9 mouse cellular contexts compared by ENCODE assay signal in genomic region chr3:89817056-89817455, GRCm38 (mm10). TPM values are rescaled to one million over a fixed set of nuclear protein-coding genes. Genes with fewer than 3 reads are reported as not detected.
DNase-seq lines count a peak whose midpoint lies in the region; ATAC-seq and TF ChIP-seq lines count a peak whose summit lies in the region.
"Had no signal": no experiment of that assay in that cellular context is flagged by ENCODE, and none has a peak within 500 bp of the region (broad histone marks: within the 10 kb centered on the region; RNA-seq: fewer than 3 reads in every experiment).

No protein-coding gene starts in this region.

- no peaks in the 10 kb centered on the region for H3K4me1 ChIP-seq in hindbrain, postnatal 0 days (ENCODE audit: insufficient read depth, low read length)
- no peaks in the 10 kb centered on the region for H3K4me1 ChIP-seq in hindbrain, embryonic 13.5 days (replicated peaks)
- H3K4me1 ChIP-seq in neural tube, embryonic 15.5 days: no peaks in the 10 kb centered on the region
- H3K4me1 ChIP-seq: neural tube, embryonic 13.5 days had no signal

- peak; percentile 48 for TF ChIP-seq CTCF in hindbrain, postnatal 0 days (IDR thresholded peaks at IDR 0.05; ENCODE audit: low read depth)

- ATAC-seq in hindbrain, postnatal 0 days: no peak
- no peak for ATAC-seq in hindbrain, embryonic 13.5 days (ENCODE audit: low FRiP score)
- ATAC-seq in megakaryocyte, adult 5-6 weeks (ENCODE audit: poor library complexity, severe bottlenecking): 0 out of 2 replicates have a peak, but pooled peaks have one; percentile 35
- ATAC-seq in neural tube, embryonic 15.5 days (ENCODE audit: low FRiP score): no peak
- ATAC-seq in inflammation-experienced regulatory T-cells, adult 6 months: no peak

- no peaks in the 10 kb centered on the region for H3K27me3 ChIP-seq in hindbrain, postnatal 0 days (ENCODE audit: insufficient read depth, low read length)
- peaks cover 11% of the 10 kb centered on the region; the same call in 1 of the 2 replicates for H3K27me3 ChIP-seq in hindbrain, embryonic 13.5 days
- no peaks in the 10 kb centered on the region for H3K27me3 ChIP-seq in neural tube, embryonic 15.5 days (replicated peaks)
- H3K27me3 ChIP-seq: neural tube, embryonic 13.5 days had no signal

- intact Hi-C loops in gastrocnemius, postnatal 14 days (cut with DNase I; ENCODE audit: low total_unique reads): loop anchor here (5.0 kb wide), 1 partner anchor 40 kb away; no protein-coding TSS in a partner anchor

- no peaks in the 10 kb centered on the region for H3K9me3 ChIP-seq in hindbrain, postnatal 0 days (ENCODE audit: low read length)
- no peaks in the 10 kb centered on the region for H3K9me3 ChIP-seq in hindbrain, embryonic 13.5 days
- H3K9me3 ChIP-seq in neural tube, embryonic 15.5 days (replicated peaks): no peaks in the 10 kb centered on the region
- H3K9me3 ChIP-seq: neural tube, embryonic 13.5 days had no signal

- peak; percentile 8 for DNase-seq in hindbrain, postnatal 0 days (ENCODE audit: low spot score)
- DNase-seq in urinary bladder, postnatal 36 days (ENCODE audit: low spot score in 2 of 2): peak; percentile 21 to 39
- no peak for DNase-seq in urinary bladder, postnatal 10 days (ENCODE audit: low spot score)
- DNase-seq in gastrocnemius, postnatal 14 days: peak; percentile 40

- 62% methylated on average over 4 of the region's 4 CpGs for WGBS in hindbrain, postnatal 0 days
- 71% methylated on average over 4 of the region's 4 CpGs for WGBS in hindbrain, embryonic 13.5 days
- 69% methylated on average over 4 of the region's 4 CpGs for WGBS in neural tube, embryonic 15.5 days

- no peak overlapping the region for H3K9ac ChIP-seq in hindbrain, postnatal 0 days (replicated peaks; ENCODE audit: low read length)
- H3K9ac ChIP-seq in hindbrain, embryonic 13.5 days: no peak overlapping the region
- H3K9ac ChIP-seq in neural tube, embryonic 15.5 days (replicated peaks): no peak overlapping the region
- H3K9ac ChIP-seq: neural tube, embryonic 13.5 days had no signal

- H3K27ac ChIP-seq in hindbrain, postnatal 0 days: no peak overlapping the region
- no peak overlapping the region for H3K27ac ChIP-seq in hindbrain, embryonic 13.5 days
- no peak overlapping the region for H3K27ac ChIP-seq in neural tube, embryonic 15.5 days (replicated peaks)
- H3K27ac ChIP-seq: neural tube, embryonic 13.5 days had no signal

- H3K4me2 ChIP-seq in hindbrain, postnatal 0 days (ENCODE audit: low read depth, low read length): no peak overlapping the region
- H3K4me2 ChIP-seq in hindbrain, embryonic 13.5 days: no peak overlapping the region
- H3K4me2 ChIP-seq in neural tube, embryonic 15.5 days: no peak overlapping the region
- H3K4me2 ChIP-seq: neural tube, embryonic 13.5 days had no signal

- no peak overlapping the region for H3K4me3 ChIP-seq in hindbrain, postnatal 0 days (ENCODE audit: low read length)
- no peak overlapping the region for H3K4me3 ChIP-seq in hindbrain, embryonic 13.5 days
- H3K4me3 ChIP-seq in neural tube, embryonic 15.5 days (replicated peaks): no peak overlapping the region
- H3K4me3 ChIP-seq: neural tube, embryonic 13.5 days had no signal

- no peaks in the 10 kb centered on the region for H3K36me3 ChIP-seq in hindbrain, postnatal 0 days (ENCODE audit: insufficient read depth, low read length)
- no peaks in the 10 kb centered on the region for H3K36me3 ChIP-seq in hindbrain, embryonic 13.5 days
- no peaks in the 10 kb centered on the region for H3K36me3 ChIP-seq in neural tube, embryonic 15.5 days
- H3K36me3 ChIP-seq: neural tube, embryonic 13.5 days had no signal

RNA-seq across cellular contexts. Expression of gene She, which starts 14.1 kb away (rescaled TPM):
- 1.9 and 2.8 TPM in 2 replicates for total RNA-seq in hindbrain, postnatal 0 days (2014; rRNA removed)
- 0.98 and 1.1 TPM in 2 replicates for polyA plus RNA-seq in hindbrain, postnatal 0 days (2015; fragmentation: Nextera tagmentation; extraction: Ambion mirVana)
- polyA plus RNA-seq in hindbrain, embryonic 13.5 days (2015; fragmentation: Nextera tagmentation; extraction: Ambion mirVana): 1.7 and 2.1 TPM in 2 replicates
- total RNA-seq in gastrocnemius, postnatal 14 days (2021): 1 to 10 TPM; 7.9 to 8.0 TPM
- total RNA-seq in megakaryocyte, adult 5-6 weeks (2015): not detected in 2 replicates
- not detected in 2 replicates for total RNA-seq in megakaryocyte, adult 5-6 weeks (2017)
- 1.4 and 2.0 TPM in 2 replicates for polyA plus RNA-seq in neural tube, embryonic 15.5 days (2015; fragmentation: Nextera tagmentation; extraction: Ambion mirVana)
- polyA plus RNA-seq in inflammation-experienced regulatory T-cells, adult 6 months (2017; shearing (Covaris generic)): 10 to 100 TPM in 1 of 3 experiments, 1 to 10 TPM in 2; 3.3 to 10.1 (median 9.1) TPM

RNA-seq across cellular contexts. Expression of gene Ube2q1, which starts 43.6 kb away (rescaled TPM):
- total RNA-seq in hindbrain, postnatal 0 days (2014; rRNA removed): 50.7 and 53.2 TPM in 2 replicates
- 9.2 and 9.5 TPM in 2 replicates for polyA plus RNA-seq in hindbrain, postnatal 0 days (2015; fragmentation: Nextera tagmentation; extraction: Ambion mirVana)
- 13.5 and 14.4 TPM in 2 replicates for polyA plus RNA-seq in hindbrain, embryonic 13.5 days (2015; fragmentation: Nextera tagmentation; extraction: Ambion mirVana)
- total RNA-seq in gastrocnemius, postnatal 14 days (2021): 10 to 100 TPM; 12.7 to 14.9 TPM
- 113 and 119 TPM in 2 replicates for total RNA-seq in megakaryocyte, adult 5-6 weeks (2015)
- 133 and 138 TPM in 2 replicates for total RNA-seq in megakaryocyte, adult 5-6 weeks (2017)
- 10.8 and 11.1 TPM in 2 replicates for polyA plus RNA-seq in neural tube, embryonic 15.5 days (2015; fragmentation: Nextera tagmentation; extraction: Ambion mirVana)
- polyA plus RNA-seq in inflammation-experienced regulatory T-cells, adult 6 months (2017; shearing (Covaris generic)): 10 to 100 TPM; 12.9 to 18.9 (median 16.5) TPM

RNA-seq across cellular contexts. Expression of gene Chrnb2, which starts 52.6 kb away (rescaled TPM):
- 40.3 and 45.6 TPM in 2 replicates for total RNA-seq in hindbrain, postnatal 0 days (2014; rRNA removed)
- 16.2 and 16.5 TPM in 2 replicates for polyA plus RNA-seq in hindbrain, postnatal 0 days (2015; fragmentation: Nextera tagmentation; extraction: Ambion mirVana)
- 28.1 and 30.7 TPM in 2 replicates for polyA plus RNA-seq in hindbrain, embryonic 13.5 days (2015; fragmentation: Nextera tagmentation; extraction: Ambion mirVana)
- total RNA-seq in gastrocnemius, postnatal 14 days (2021): under 1 TPM; 0.12 to 0.13 TPM
- 0.21 and 0.91 TPM in 2 replicates for total RNA-seq in megakaryocyte, adult 5-6 weeks (2015)
- total RNA-seq in megakaryocyte, adult 5-6 weeks (2017): 0.49 and 0.51 TPM in 2 replicates
- polyA plus RNA-seq in neural tube, embryonic 15.5 days (2015; fragmentation: Nextera tagmentation; extraction: Ambion mirVana): 18.9 and 22.5 TPM in 2 replicates
- 1 to 10 TPM; 1.2 to 2.4 (median 1.9) TPM for polyA plus RNA-seq in inflammation-experienced regulatory T-cells, adult 6 months (2017; shearing (Covaris generic))
